Mouse (Mus musculus): ENCODE measurements around the gene Zbtb40.

The Zbtb40 gene

GRCm38 (mm10) chr4:137048550-137049032 lies at the start of gene Zbtb40:
Zbtb40 (minus strand) TSS chr4:137048801.
- peak; percentile 95 to 96 for DNase-seq (ENCODE audit: low spot score in 2 of 2)

- DNase-seq (ENCODE audit: low spot score in 2 of 2): no peak
Measured at GRCm38 (mm10) chr4:137097984-137098327, 49.4 kb upstream of the Zbtb40 start.

GRCm38 (mm10) chr4:137097246-137097983 lies 48.8 kb upstream of the Zbtb40 start:
- DNase-seq (ENCODE audit: low spot score in 2 of 2): no peak

GRCm38 (mm10) chr4:137096353-137096752 lies 47.8 kb upstream of the Zbtb40 start:
- no peak for DNase-seq (ENCODE audit: low spot score in 2 of 2)

- DNase-seq (ENCODE audit: low spot score in 2 of 2): peak in 1 of 2 experiments; percentile 22
Measured at GRCm38 (mm10) chr4:137085083-137085810, 36.6 kb upstream of the Zbtb40 start.

- no peak for DNase-seq (ENCODE audit: low spot score in 2 of 2)
Measured at GRCm38 (mm10) chr4:137082866-137083265, 34.3 kb upstream of the Zbtb40 start.

GRCm38 (mm10) chr4:137081401-137081800 lies 32.8 kb upstream of the Zbtb40 start:
- DNase-seq (ENCODE audit: low spot score in 2 of 2): no peak

GRCm38 (mm10) chr4:137077216-137077615 lies 28.6 kb upstream of the Zbtb40 start:
- DNase-seq (ENCODE audit: low spot score in 2 of 2): no peak

- no peak for DNase-seq (ENCODE audit: low spot score in 2 of 2)
Measured at GRCm38 (mm10) chr4:137071204-137071603, 22.6 kb upstream of the Zbtb40 start.

GRCm38 (mm10) chr4:137068491-137068890 lies 19.9 kb upstream of the Zbtb40 start:
- no peak for DNase-seq (ENCODE audit: low spot score in 2 of 2)

- no peak for DNase-seq (ENCODE audit: low spot score in 2 of 2)
Measured at GRCm38 (mm10) chr4:137065846-137066245, 17.2 kb upstream of the Zbtb40 start.

GRCm38 (mm10) chr4:137054932-137055331 lies 6.3 kb upstream of the Zbtb40 start:
- no peak for DNase-seq (ENCODE audit: low spot score in 2 of 2)

- DNase-seq (ENCODE audit: low spot score in 2 of 2): no peak
Measured at GRCm38 (mm10) chr4:137053810-137054209, 5.2 kb upstream of the Zbtb40 start.

- no peak for DNase-seq (ENCODE audit: low spot score in 2 of 2)
Measured at GRCm38 (mm10) chr4:137047840-137048549, 606 bp downstream of the Zbtb40 start.

- DNase-seq (ENCODE audit: low spot score in 2 of 2): no peak
Measured at GRCm38 (mm10) chr4:137046110-137046509, 2.5 kb downstream of the Zbtb40 start.

GRCm38 (mm10) chr4:137044516-137044915 lies 4.1 kb downstream of the Zbtb40 start:
- peak; percentile 20 to 24 for DNase-seq (ENCODE audit: low spot score in 2 of 2)

GRCm38 (mm10) chr4:137043799-137044198 lies 4.8 kb downstream of the Zbtb40 start:
- no peak for DNase-seq (ENCODE audit: low spot score in 2 of 2)

GRCm38 (mm10) chr4:137042039-137042438 lies 6.6 kb downstream of the Zbtb40 start:
- no peak for DNase-seq (ENCODE audit: low spot score in 2 of 2)

- no peak for DNase-seq (ENCODE audit: low spot score in 2 of 2)
Measured at GRCm38 (mm10) chr4:137041161-137041621, 7.4 kb downstream of the Zbtb40 start.

GRCm38 (mm10) chr4:137039441-137039840 lies 9.2 kb downstream of the Zbtb40 start:
- no peak for DNase-seq (ENCODE audit: low spot score in 2 of 2)

GRCm38 (mm10) chr4:137038501-137038900 lies 10.1 kb downstream of the Zbtb40 start:
- DNase-seq (ENCODE audit: low spot score in 2 of 2): no peak

- DNase-seq (ENCODE audit: low spot score in 2 of 2): no peak
Measured at GRCm38 (mm10) chr4:137038096-137038495, 10.5 kb downstream of the Zbtb40 start.
